Comparison of ENCODE assay signal across 8 mouse cellular contexts in genomic region chr11:99065979-99066378, GRCm38 (mm10). TPM values are rescaled to one million over a fixed set of nuclear protein-coding genes. Genes with fewer than 3 reads are reported as not detected.
DNase-seq lines count a peak whose midpoint lies in the region; ATAC-seq and TF ChIP-seq lines count a peak whose summit lies in the region.

No protein-coding gene starts in this region.

- no peak overlapping the region for H3K27ac ChIP-seq in neural tube, embryonic 15.5 days (replicated peaks)
- no peak overlapping the region for H3K27ac ChIP-seq in cortical plate, adult 2 months (ENCODE audit: insufficient read depth, low read length)
- 0 out of 2 replicates have a peak overlapping the region, but pooled peaks have one; percentile 10 for H3K27ac ChIP-seq in intestine, embryonic 15.5 days

- DNase-seq in neural tube, embryonic 10.5 days (ENCODE audit: extremely low spot score, low spot score): peak; percentile 77
- DNase-seq in gastrocnemius, adult 8-10 months (ENCODE audit: low spot score in 2 of 2): peak; percentile 68 to 71
- DNase-seq in left cerebral cortex, postnatal 10 days (ENCODE audit: extremely low spot score in 1 of 2, low spot score in 2 of 2): peak; percentile 79 to 86
- DNase-seq in spleen, postnatal 36 days (ENCODE audit: low spot score in 2 of 2): peak; percentile 58 to 68

- intact Hi-C loops in left cerebral cortex, postnatal 10 days (cut with DNase I): no loop called here

- no peak overlapping the region for H3K4me3 ChIP-seq in neural tube, embryonic 15.5 days (replicated peaks)
- no peak overlapping the region for H3K4me3 ChIP-seq in cortical plate, adult 2 months (ENCODE audit: insufficient read depth, low read length)
- H3K4me3 ChIP-seq in intestine, embryonic 15.5 days (replicated peaks): no peak overlapping the region

- TF ChIP-seq POLR2A in cortical plate, adult 2 months (IDR thresholded peaks at IDR 0.05; ENCODE audit: extremely low read depth, insufficient read depth, low read length): no peak

- no peak overlapping the region for H3K4me2 ChIP-seq in neural tube, embryonic 15.5 days
- H3K4me2 ChIP-seq in intestine, embryonic 15.5 days (replicated peaks): no peak overlapping the region

- H3K9me3 ChIP-seq in neural tube, embryonic 15.5 days (replicated peaks): no peaks in the 10 kb centered on the region
- no peaks in the 10 kb centered on the region for H3K9me3 ChIP-seq in intestine, embryonic 15.5 days

- no peak for ATAC-seq in neural tube, embryonic 15.5 days (ENCODE audit: low FRiP score)
- ATAC-seq in intestine, embryonic 15.5 days: peak; percentile 61
- ATAC-seq in megakaryocyte-erythroid progenitor cell, adult 5-6 weeks (replicated peaks; ENCODE audit: low FRiP score, low TSS enrichment, poor library complexity, severe bottlenecking): peak; percentile 57

- WGBS in neural tube, embryonic 15.5 days: 22% methylated on average over 2 of the region's 2 CpGs
- 17% methylated on average over 2 of the region's 2 CpGs for WGBS in intestine, embryonic 15.5 days

- peaks cover 3% of the 10 kb centered on the region; the same call in 1 of the 2 replicates for H3K4me1 ChIP-seq in neural tube, embryonic 15.5 days
- 0 out of 2 replicates have a peak, but pooled peaks cover 2% of the 10 kb centered on the region for H3K4me1 ChIP-seq in cortical plate, adult 2 months (ENCODE audit: control insufficient read depth, insufficient read depth, low read length)
- H3K4me1 ChIP-seq in intestine, embryonic 15.5 days (replicated peaks): peaks cover 18% of the 10 kb centered on the region

- H3K36me3 ChIP-seq in neural tube, embryonic 15.5 days: no peaks in the 10 kb centered on the region
- H3K36me3 ChIP-seq in intestine, embryonic 15.5 days: no peaks in the 10 kb centered on the region

- peak; percentile 95 for TF ChIP-seq CTCF in cortical plate, adult 2 months (IDR thresholded peaks at IDR 0.05; ENCODE audit: extremely low read depth, insufficient read depth, low read length)

- H3K27me3 ChIP-seq in neural tube, embryonic 15.5 days (replicated peaks): no peaks in the 10 kb centered on the region
- no peaks in the 10 kb centered on the region for H3K27me3 ChIP-seq in intestine, embryonic 15.5 days (replicated peaks)

- H3K9ac ChIP-seq in neural tube, embryonic 15.5 days (replicated peaks): no peak overlapping the region
- no peak overlapping the region for H3K9ac ChIP-seq in intestine, embryonic 15.5 days

RNA-seq across cellular contexts. Expression of gene Tns4, which starts 23.1 kb away (rescaled TPM):
- polyA plus RNA-seq in neural tube, embryonic 15.5 days (2015; fragmentation: Nextera tagmentation; extraction: Ambion mirVana): 0.09 and 0.22 TPM in 2 replicates
- 0.17 and 0.25 TPM in 2 replicates for polyA plus RNA-seq in cortical plate, adult 2 months (2012; rRNA removed)
- total RNA-seq in gastrocnemius, adult 8-10 months (2022): not detected
- 0.58 and 0.93 TPM in 2 replicates for polyA plus RNA-seq in intestine, embryonic 15.5 days (2015; fragmentation: Nextera tagmentation; extraction: Ambion mirVana)
- under 1 TPM in 1 of 2 experiments, not detected in 1; 0.51 TPM for total RNA-seq in left cerebral cortex, postnatal 10 days (2021)
- total RNA-seq in megakaryocyte-erythroid progenitor cell, adult 5-6 weeks (2014; fragmentation: Nextera tagmentation): not detected in 2 replicates
- not detected in 2 replicates for total RNA-seq in megakaryocyte-erythroid progenitor cell, adult 5-6 weeks (2017)

RNA-seq across cellular contexts. Expression of gene Igfbp4, which starts 24.9 kb away (rescaled TPM):
- polyA plus RNA-seq in neural tube, embryonic 15.5 days (2015; fragmentation: Nextera tagmentation; extraction: Ambion mirVana): 151 and 215 TPM in 2 replicates
- 106 and 120 TPM in 2 replicates for polyA plus RNA-seq in cortical plate, adult 2 months (2012; rRNA removed)
- total RNA-seq in gastrocnemius, adult 8-10 months (2022): 10 to 100 TPM; 23.4 to 50.7 (median 34.4) TPM
- 426 and 441 TPM in 2 replicates for polyA plus RNA-seq in intestine, embryonic 15.5 days (2015; fragmentation: Nextera tagmentation; extraction: Ambion mirVana)
- total RNA-seq in left cerebral cortex, postnatal 10 days (2021): 10 to 100 TPM; 78.1 to 83.3 TPM
- total RNA-seq in megakaryocyte-erythroid progenitor cell, adult 5-6 weeks (2014; fragmentation: Nextera tagmentation): 15.9 and 22.9 TPM in 2 replicates
- 23.5 and 68.2 TPM in 2 replicates for total RNA-seq in megakaryocyte-erythroid progenitor cell, adult 5-6 weeks (2017)

RNA-seq across cellular contexts. Expression of gene Top2a, which starts 42.0 kb away (rescaled TPM):
- polyA plus RNA-seq in neural tube, embryonic 15.5 days (2015; fragmentation: Nextera tagmentation; extraction: Ambion mirVana): 25.8 and 71.2 TPM in 2 replicates
- polyA plus RNA-seq in cortical plate, adult 2 months (2012; rRNA removed): 0.93 and 1.8 TPM in 2 replicates
- total RNA-seq in gastrocnemius, adult 8-10 months (2022): under 1 TPM in 3 of 4 experiments, not detected in 1; 0.25 to 0.60 (median 0.29) TPM
- 183 and 194 TPM in 2 replicates for polyA plus RNA-seq in intestine, embryonic 15.5 days (2015; fragmentation: Nextera tagmentation; extraction: Ambion mirVana)
- 10 to 100 TPM; 10.1 to 12.0 TPM for total RNA-seq in left cerebral cortex, postnatal 10 days (2021)
- 363 and 371 TPM in 2 replicates for total RNA-seq in megakaryocyte-erythroid progenitor cell, adult 5-6 weeks (2014; fragmentation: Nextera tagmentation)
- 444 and 492 TPM in 2 replicates for total RNA-seq in megakaryocyte-erythroid progenitor cell, adult 5-6 weeks (2017)

Comparison
In these comparisons a context has a peak if more than half of its experiments do, and no peak if none do; other contexts are left out.
1. RNA of gene Top2a, which starts 42.0 kb away (total RNA-seq): 363 to 492 TPM in megakaryocyte-erythroid progenitor cell, adult 5-6 weeks; 10.1 to 12.0 TPM in left cerebral cortex, postnatal 10 days and 0.25 to 0.60 TPM in gastrocnemius, adult 8-10 months; every median in the first group is over 10 times any median in the second.
2. Peak in every context shown above with its lines, with median percentiles within 50 percentile points of each other: DNase-seq.